In the genomic region with DNA sequence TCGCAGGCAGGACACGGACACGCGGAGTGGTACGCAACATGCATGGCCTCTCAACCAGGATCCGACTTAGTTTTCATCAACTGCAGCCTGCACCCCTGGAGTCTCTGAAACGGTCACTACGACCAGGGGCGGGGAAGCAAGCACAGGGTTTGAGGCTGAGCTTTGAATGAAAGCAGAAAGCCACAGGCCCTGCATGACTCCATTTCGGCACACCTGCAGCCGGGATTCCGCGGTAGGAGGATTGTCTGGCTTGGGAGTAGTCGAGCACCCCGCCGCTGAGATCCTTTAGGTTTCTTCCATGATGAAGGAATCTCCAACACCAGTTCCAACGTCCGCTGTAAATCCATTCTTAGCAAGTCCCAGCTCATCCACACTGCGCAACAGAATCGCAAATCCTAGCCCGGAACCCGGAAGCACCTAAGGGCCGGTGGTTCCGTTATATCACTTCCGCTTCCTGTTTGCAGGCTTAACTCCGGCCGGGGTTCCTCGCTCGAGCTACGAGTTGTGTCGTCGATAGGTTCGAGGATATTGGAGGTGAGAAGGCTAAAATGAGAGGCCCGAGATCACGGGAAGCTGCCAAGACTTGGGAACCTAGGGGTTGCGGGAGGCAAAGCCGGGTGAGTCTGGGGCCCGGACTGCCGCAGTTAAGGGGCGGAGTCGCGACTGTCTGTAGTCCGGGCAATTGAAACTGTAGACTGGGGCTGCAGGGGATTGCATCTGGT, we compare ENCODE assay signal across 8 mouse cellular contexts. TPM values are rescaled to one million over a fixed set of nuclear protein-coding genes. Genes with fewer than 3 reads are reported as not detected.
A peak's percentile ranks its signal among the peaks of the same experiment; 100 is the strongest.
DNase-seq lines count a peak whose midpoint lies in the region; ATAC-seq lines count a peak whose summit lies in the region.

A gene (minus strand): TSS at position 408 of the 722 bp plus-strand sequence.

- peak within 1 kb of the TSS; percentile 66 for H3K4me3 ChIP-seq in embryonic facial prominence, embryonic 15.5 days (replicated peaks)
- H3K4me3 ChIP-seq in liver, embryonic 11.5 days (ENCODE audit: low read depth, low read length), result peak within 1 kb of the TSS; percentile 96
- peak within 1 kb of the TSS; percentile 90 for H3K4me3 ChIP-seq in stomach, embryonic 14.5 days (ENCODE audit: low read depth, low read length)

- peaks cover 31% of the 10 kb centered on the region for H3K36me3 ChIP-seq in embryonic facial prominence, embryonic 15.5 days
- peaks cover 7% of the 10 kb centered on the region; the same call in 1 of the 2 replicates for H3K36me3 ChIP-seq in liver, embryonic 11.5 days (ENCODE audit: control insufficient read depth, insufficient read depth, low read length)
- peaks cover 15% of the 10 kb centered on the region; the same call in 1 of the 2 replicates for H3K36me3 ChIP-seq in stomach, embryonic 14.5 days (ENCODE audit: control insufficient read depth, insufficient read depth, low read length)

- under 1% methylated on average over 43 of the region's 43 CpGs for WGBS in embryonic facial prominence, embryonic 15.5 days
- under 1% methylated on average over 43 of the region's 43 CpGs for WGBS in liver, embryonic 11.5 days
- under 1% methylated on average over 43 of the region's 43 CpGs for WGBS in stomach, embryonic 14.5 days

- peak within 1 kb of the TSS; percentile 82 for H3K4me2 ChIP-seq in embryonic facial prominence, embryonic 15.5 days (replicated peaks)
- H3K4me2 ChIP-seq in liver, embryonic 11.5 days, result peak within 1 kb of the TSS; percentile 79
- peak within 1 kb of the TSS; percentile 100 for H3K4me2 ChIP-seq in stomach, embryonic 14.5 days (replicated peaks; ENCODE audit: low read depth, low read length)

- peak within 1 kb of the TSS; percentile 75 for H3K9ac ChIP-seq in embryonic facial prominence, embryonic 15.5 days
- peak within 1 kb of the TSS; percentile 86 for H3K9ac ChIP-seq in liver, embryonic 11.5 days (ENCODE audit: low read depth, low read length)
- peak within 1 kb of the TSS; percentile 77 for H3K9ac ChIP-seq in stomach, embryonic 14.5 days (replicated peaks; ENCODE audit: low read depth, low read length)

- no peaks in the 10 kb centered on the region for H3K9me3 ChIP-seq in embryonic facial prominence, embryonic 15.5 days (replicated peaks)
- no peaks in the 10 kb centered on the region for H3K9me3 ChIP-seq in liver, embryonic 11.5 days (ENCODE audit: control insufficient read depth, low read length)
- no peaks in the 10 kb centered on the region for H3K9me3 ChIP-seq in stomach, embryonic 14.5 days (ENCODE audit: control insufficient read depth, low read depth, low read length)

- no peaks in the 10 kb centered on the region for H3K27me3 ChIP-seq in embryonic facial prominence, embryonic 15.5 days
- H3K27me3 ChIP-seq in liver, embryonic 11.5 days (replicated peaks; ENCODE audit: control insufficient read depth, insufficient read depth, low read length), result no peaks in the 10 kb centered on the region
- H3K27me3 ChIP-seq in stomach, embryonic 14.5 days (ENCODE audit: control insufficient read depth, insufficient read depth, low read length), result no peaks in the 10 kb centered on the region

- peak; percentile 85 for DNase-seq in B cell, adult 2 months
- peak; percentile 46 to 64 for DNase-seq in adrenal gland, postnatal 4 days (ENCODE audit: low spot score in 2 of 2)
- peak; percentile 81 to 82 for DNase-seq in heart, adult 9 months (ENCODE audit: low spot score in 2 of 2)
- peak; percentile 83 for DNase-seq in kidney, adult 9 months
- DNase-seq in liver, embryonic 11.5 days (ENCODE audit: low spot score), result peak; percentile 79
- peak; percentile 89 for DNase-seq in naive thymus-derived CD4-positive, alpha-beta T cell, adult 2 months (ENCODE audit: low read depth)

- H3K27ac ChIP-seq in embryonic facial prominence, embryonic 15.5 days (replicated peaks), result peak within 1 kb of the TSS; percentile 96
- H3K27ac ChIP-seq in liver, embryonic 11.5 days (ENCODE audit: low read depth, low read length), result peak within 1 kb of the TSS; percentile 82
- peak within 1 kb of the TSS; percentile 96; the same call in 1 of the 2 replicates for H3K27ac ChIP-seq in stomach, embryonic 14.5 days (ENCODE audit: low read length)

- no peak for ATAC-seq in embryonic facial prominence, embryonic 15.5 days (ENCODE audit: insufficient number of reproducible peaks, low FRiP score, low TSS enrichment, low read depth)
- peak; percentile 53 for ATAC-seq in liver, embryonic 11.5 days (replicated peaks; ENCODE audit: low FRiP score)
- ATAC-seq in stomach, embryonic 14.5 days (ENCODE audit: insufficient number of reproducible peaks, insufficient read depth, low FRiP score, low read depth), result no peak

- peaks cover 28% of the 10 kb centered on the region for H3K4me1 ChIP-seq in embryonic facial prominence, embryonic 15.5 days
- peaks cover 9% of the 10 kb centered on the region for H3K4me1 ChIP-seq in liver, embryonic 11.5 days (replicated peaks; ENCODE audit: control insufficient read depth, insufficient read depth, low read length)
- peaks cover 4% of the 10 kb centered on the region; the same call in 1 of the 2 replicates for H3K4me1 ChIP-seq in stomach, embryonic 14.5 days (ENCODE audit: control insufficient read depth, insufficient read depth, low read length)

RNA-seq across cellular contexts. Expression of the gene that starts here (rescaled TPM):
- total RNA-seq in adrenal gland, postnatal 4 days (2021), result 10 to 100 TPM; 31.6 to 32.7 TPM
- 18.7 and 19.8 TPM in 2 replicates for polyA plus RNA-seq in embryonic facial prominence, embryonic 15.5 days (2015; fragmentation: Nextera tagmentation; extraction: Ambion mirVana)
- 8.1 and 9.1 TPM in 2 replicates for polyA plus RNA-seq in liver, embryonic 11.5 days (2014; fragmentation: Nextera tagmentation; extraction: Ambion mirVana)
- 12.2 and 13.5 TPM in 2 replicates for polyA plus RNA-seq in stomach, embryonic 14.5 days (2014; fragmentation: Nextera tagmentation; extraction: Ambion mirVana)
